Mouse (Mus musculus): ENCODE results near the gene Slc25a10. TPM values are rescaled to one million over a fixed set of nuclear protein-coding genes. Genes with fewer than 3 reads are reported as not detected.
"Not testable (repeated sequence)": the region's sequence is repeated elsewhere in the genome, so short reads cannot be mapped to it uniquely, and the experiment has no call there.

Slc25a10 gene
- polyA plus RNA-seq, 1 experiment: 35.8 TPM

- DNase-seq (ENCODE audit: extremely low spot score in 1 of 2, low spot score in 1 of 2): no peak
Observed at GRCm38 (mm10) chr11:120508290-120508870, 16.7 kb downstream of the Slc25a10 start.

DNA sequence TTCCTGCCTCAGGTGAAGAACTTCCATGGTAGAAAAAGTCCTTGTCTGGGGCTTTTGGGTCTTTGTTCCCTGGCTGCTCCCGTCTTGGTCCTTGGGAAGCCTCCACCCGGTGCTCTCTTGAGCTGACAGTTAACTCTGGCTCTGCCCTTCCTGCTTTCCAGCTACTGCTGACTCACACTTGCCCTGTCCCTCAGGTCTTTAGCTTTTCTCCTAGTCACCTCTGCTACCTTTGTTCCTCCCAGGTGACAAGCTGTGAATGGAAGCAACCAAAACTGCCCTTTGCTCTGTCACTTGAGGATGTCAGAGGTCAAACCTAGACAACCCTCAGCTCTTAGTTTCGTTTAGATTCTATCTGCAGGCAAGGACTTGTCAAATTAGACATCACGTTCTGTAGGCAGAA lies 18.3 kb downstream of the Slc25a10 start:
- DNase-seq (ENCODE audit: extremely low spot score in 1 of 2, low spot score in 1 of 2): no peak

DNA sequence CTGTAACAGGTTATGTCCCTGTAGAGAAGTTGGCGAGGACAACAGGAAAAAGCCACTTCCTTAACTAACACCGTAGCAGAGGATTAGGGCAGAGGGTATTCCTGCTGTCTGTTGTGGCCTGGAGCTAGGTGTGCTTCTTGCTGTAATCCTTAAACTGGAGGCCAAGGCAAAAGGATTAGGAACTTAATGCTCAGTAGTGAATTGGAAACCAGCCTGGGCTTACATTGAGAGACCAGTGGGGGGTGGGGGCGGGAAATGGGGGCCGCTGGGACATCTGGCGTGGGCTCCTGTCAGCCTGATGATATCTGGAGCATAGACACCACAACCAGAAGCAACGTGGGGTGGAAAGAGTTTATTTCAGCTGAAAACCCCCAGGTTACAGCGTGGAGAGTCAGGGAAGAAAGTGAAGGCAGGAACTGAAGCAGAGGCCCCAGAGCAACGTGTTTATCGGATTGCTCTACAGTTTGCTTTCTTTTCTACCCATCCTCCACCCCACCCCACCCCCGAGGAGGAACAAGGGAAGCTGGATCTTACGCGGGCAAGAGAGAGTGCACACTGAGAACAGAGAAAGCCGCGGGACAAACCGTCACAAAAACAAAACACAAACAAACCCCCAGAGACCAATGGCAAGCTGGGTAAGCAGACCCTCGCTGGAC lies 18.9 kb downstream of the Slc25a10 start:
- DNase-seq (ENCODE audit: extremely low spot score in 1 of 2, low spot score in 1 of 2): no peak

DNA sequence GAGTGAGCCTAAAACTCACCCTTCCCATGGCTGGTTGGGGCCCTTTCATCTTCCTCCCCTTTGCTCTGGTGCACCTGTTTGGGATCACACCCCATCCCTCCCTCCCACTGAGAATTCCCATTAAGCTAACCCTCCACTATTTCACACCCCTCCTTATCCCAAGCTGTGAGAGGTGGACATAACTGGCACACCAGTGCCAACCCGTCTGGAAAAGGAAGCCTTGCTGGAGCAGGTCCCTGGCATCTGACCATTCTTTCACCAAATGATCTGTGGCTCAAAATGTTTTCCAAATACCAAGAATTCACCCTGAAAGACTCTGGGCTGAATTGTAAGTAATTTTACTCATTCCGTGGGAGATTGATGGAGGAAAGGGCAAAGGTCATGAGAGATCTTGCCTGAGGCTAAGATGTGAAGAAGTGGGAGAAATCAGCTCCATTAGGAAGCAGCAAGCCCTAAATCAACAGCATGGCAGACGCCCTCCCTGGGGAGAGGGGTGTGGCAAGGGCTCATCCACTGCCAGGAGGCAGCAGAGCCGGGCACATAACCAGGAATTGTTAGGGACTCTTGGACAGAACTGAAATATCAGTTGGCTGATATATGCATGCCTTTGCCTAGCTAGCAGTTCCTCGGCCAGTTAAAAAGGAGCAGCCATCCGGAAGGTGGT lies 21.3 kb downstream of the Slc25a10 start:
- no peak for DNase-seq (ENCODE audit: extremely low spot score in 1 of 2, low spot score in 1 of 2)

DNA sequence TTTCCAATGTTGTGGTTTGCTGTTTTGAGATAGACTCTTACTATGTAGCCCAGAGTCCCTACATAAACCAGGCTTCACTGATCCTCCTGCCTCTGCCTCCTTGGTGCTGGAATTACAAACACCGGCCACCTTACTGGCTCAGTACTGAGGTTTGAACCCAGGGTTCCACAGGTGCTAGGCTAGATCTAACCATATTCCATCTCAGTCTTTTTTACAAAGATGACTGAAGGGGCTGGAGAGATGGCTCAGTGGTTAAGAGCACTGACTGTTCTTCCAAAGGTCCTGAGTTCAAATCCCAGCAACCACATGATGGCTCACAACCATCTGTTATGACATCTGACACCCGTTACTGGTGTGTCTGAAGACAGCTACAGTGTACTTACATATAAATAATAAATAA lies 22.6 kb downstream of the Slc25a10 start:
- DNase-seq (ENCODE audit: extremely low spot score in 1 of 2, low spot score in 1 of 2): not testable (repeated sequence)

GRCm38 (mm10) chr11:120515611-120516010 lies 24.0 kb downstream of the Slc25a10 start:
- DNase-seq (ENCODE audit: extremely low spot score in 1 of 2, low spot score in 1 of 2): peak; percentile 36 to 94

- DNase-seq (ENCODE audit: extremely low spot score in 1 of 2, low spot score in 1 of 2): no peak
Observed at GRCm38 (mm10) chr11:120517147-120517546, 25.5 kb downstream of the Slc25a10 start.

GRCm38 (mm10) chr11:120518027-120518426 lies 26.4 kb downstream of the Slc25a10 start:
- peak; percentile 85 to 91 for DNase-seq (ENCODE audit: extremely low spot score in 1 of 2, low spot score in 1 of 2)

GRCm38 (mm10) chr11:120518558-120518957 lies 26.9 kb downstream of the Slc25a10 start:
- DNase-seq (ENCODE audit: extremely low spot score in 1 of 2, low spot score in 1 of 2): no peak

DNA sequence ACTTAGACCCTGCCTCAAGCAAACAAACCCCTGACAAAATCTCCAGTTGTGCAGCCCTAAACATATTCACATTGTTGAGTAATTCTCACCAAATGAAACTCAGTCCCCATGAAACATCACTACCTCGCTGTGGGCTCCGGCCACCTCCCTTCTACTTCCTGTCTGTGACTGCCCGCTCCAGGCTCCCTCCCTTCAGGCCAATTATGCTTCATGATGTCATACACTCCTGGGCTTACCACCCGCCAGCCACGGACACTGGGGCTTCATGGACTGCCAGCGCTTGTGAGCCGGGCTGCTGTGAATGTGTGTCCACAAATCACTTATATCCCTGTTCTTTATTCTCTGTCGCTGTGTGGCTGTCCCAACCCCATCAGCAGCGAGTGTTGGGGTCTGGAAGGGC lies 28.1 kb downstream of the Slc25a10 start:
- no peak for DNase-seq (ENCODE audit: extremely low spot score in 1 of 2, low spot score in 1 of 2)

GRCm38 (mm10) chr11:120520498-120520897 lies 28.9 kb downstream of the Slc25a10 start:
- DNase-seq (ENCODE audit: extremely low spot score in 1 of 2, low spot score in 1 of 2): no peak

GRCm38 (mm10) chr11:120520967-120521540 lies 29.4 kb downstream of the Slc25a10 start:
- DNase-seq (ENCODE audit: extremely low spot score in 1 of 2, low spot score in 1 of 2): no peak

GRCm38 (mm10) chr11:120522581-120522980 lies 30.9 kb downstream of the Slc25a10 start:
- no peak for DNase-seq (ENCODE audit: extremely low spot score in 1 of 2, low spot score in 1 of 2)

- DNase-seq (ENCODE audit: extremely low spot score in 1 of 2, low spot score in 1 of 2): no peak
Observed at GRCm38 (mm10) chr11:120525959-120526358, 34.3 kb downstream of the Slc25a10 start.

DNA sequence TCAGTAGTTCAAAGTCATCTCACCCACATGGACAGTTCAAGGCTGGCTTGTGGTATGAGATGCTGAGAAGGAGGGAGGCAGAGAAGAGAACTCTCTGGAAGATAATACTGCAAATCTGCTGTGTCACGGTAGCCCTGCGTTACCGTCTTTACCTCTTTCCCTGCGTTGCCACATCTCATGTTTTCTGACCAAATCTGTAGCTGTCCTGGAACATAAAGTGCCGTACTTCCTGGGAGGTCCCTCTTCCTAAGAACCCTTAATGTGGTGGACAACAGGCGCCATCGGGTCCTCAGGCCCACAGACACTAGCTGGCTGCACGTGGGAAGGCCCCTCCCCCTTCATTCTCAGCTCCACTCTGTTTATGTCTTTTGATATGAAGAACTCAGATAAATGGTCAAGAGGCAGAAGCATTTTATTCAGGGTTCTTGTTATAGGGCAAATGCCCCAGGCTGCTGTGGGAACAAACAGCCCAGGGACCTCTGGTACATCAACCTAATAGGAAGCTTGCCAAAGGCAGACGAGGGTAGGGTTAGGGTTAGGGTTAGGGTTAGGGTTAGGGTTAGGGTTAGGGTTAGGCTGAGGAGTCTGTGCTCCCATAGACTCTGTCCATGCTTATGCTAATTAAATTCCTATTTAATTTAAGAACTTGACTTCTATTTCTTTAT lies 36.2 kb downstream of the Slc25a10 start:
- no peak for DNase-seq (ENCODE audit: extremely low spot score in 1 of 2, low spot score in 1 of 2)

DNA sequence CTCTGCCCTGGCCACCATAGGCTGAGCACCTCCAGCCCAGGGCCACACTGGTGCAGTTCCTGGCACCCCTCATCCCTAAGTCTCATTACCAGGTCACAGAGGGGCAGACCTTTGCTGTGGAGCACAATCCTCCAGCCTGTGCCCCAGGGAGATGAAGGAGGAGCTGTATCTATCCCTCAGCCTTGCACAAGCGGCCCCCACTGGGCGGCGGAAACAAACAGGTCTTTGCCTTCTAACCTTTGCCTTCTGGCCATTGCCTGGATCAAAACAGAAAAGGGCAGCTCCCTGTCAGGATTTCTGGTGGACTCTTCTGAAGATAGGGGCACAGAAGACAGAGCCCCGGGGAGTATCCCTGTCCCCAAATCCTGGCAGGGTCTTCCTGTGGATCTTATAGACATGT lies 37.3 kb downstream of the Slc25a10 start:
- no peak for DNase-seq (ENCODE audit: extremely low spot score in 1 of 2, low spot score in 1 of 2)

DNA sequence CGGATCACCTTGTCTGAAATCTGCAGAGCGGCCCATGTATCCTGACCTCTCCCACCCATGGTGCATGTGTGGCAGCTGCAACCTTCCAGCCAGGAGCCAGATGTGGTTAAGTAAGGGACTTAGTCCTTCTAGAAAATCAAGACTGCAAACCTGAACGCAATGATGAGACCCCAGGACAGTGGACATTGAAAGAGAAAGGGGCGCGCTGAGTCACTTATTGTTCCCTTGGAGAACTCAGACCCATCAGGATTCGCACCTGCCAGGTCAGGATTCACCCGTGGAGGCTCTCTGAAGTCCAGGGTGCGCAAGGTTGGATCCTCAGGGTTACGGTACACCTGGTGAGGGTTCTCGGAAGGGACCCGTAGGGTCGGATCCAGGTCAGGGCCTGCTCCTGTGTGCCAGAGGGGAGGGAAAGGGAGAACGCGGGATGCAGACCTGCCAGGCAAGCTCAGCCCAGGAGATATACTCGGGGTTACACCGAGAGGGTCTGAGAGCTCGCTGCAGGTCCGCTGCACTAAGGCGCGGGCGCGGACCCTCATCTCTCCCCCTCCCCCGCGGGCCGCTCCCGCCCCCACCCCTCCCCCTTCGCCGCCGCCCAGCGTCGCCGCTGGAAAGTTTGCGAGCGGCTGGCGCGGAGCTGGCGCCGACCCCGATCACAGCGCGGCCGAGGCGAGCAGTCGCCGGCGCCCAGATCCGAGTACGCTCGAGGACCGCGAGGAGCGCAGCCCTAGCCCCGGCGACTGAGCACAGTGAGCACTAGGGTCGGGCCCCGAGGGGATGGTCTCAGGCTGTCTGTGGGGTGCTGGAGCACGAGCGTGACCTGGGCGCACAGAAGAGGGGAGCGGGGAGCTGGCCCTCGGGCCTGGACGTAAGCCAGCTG lies 38.7 kb downstream of the Slc25a10 start, which contains the start of gene Gcgr:
Gcgr (plus strand) TSS at position 615 of the 880 bp plus-strand sequence.
- DNase-seq (ENCODE audit: extremely low spot score in 1 of 2, low spot score in 1 of 2): no peak

GRCm38 (mm10) chr11:120531646-120532045 lies 40.0 kb downstream of the Slc25a10 start:
- no peak for DNase-seq (ENCODE audit: extremely low spot score in 1 of 2, low spot score in 1 of 2)

GRCm38 (mm10) chr11:120534093-120534492 lies 42.5 kb downstream of the Slc25a10 start:
- DNase-seq (ENCODE audit: extremely low spot score in 1 of 2, low spot score in 1 of 2): no peak

GRCm38 (mm10) chr11:120535145-120535544 lies 43.5 kb downstream of the Slc25a10 start:
- DNase-seq (ENCODE audit: extremely low spot score in 1 of 2, low spot score in 1 of 2): no peak
